Mouse (Mus musculus) neural tube, embryonic 11.5 days (tissue): Measurements from ENCODE around the gene Gpr155. TPM values are rescaled to one million over a fixed set of nuclear protein-coding genes. Genes with fewer than 3 reads are reported as not detected.

Experiments
- ATAC-seq: fragments of 200-750 bp; cut with Nextera tagmentation; 2 replicates; pipeline ENCODE4 v1.8.0; 2017; ENCODE audit warnings: moderate number of reproducible peaks, mild to moderate bottlenecking, moderate TSS enrichment, moderate library complexity; ENCODE audit not compliant: insufficient read depth, low FRiP score, low TSS enrichment
- DNase-seq: peaks from one replicate; pipeline ENCODE4 v3.0.0-alpha.2; 2015; ENCODE audit warnings: low spot score
- H3K27ac ChIP-seq: fragments of 300-500 bp; sonication (generic); 2 replicates; pipeline ENCODE4 v1.5.1; 2014; ENCODE audit warnings: low read depth, mild to moderate bottlenecking, low read length
- H3K27me3 ChIP-seq: fragments of 300-500 bp; sonication (generic); 2 replicates; pipeline ENCODE4 v1.6.1; 2014; ENCODE audit warnings: mild to moderate bottlenecking, low read length, mixed read lengths; ENCODE audit not compliant: control insufficient read depth, insufficient read depth
- H3K36me3 ChIP-seq: fragments of 300-500 bp; sonication (generic); 2 replicates; pipeline ENCODE4 v1.6.1; 2014; ENCODE audit warnings: mild to moderate bottlenecking, low read length, moderate library complexity, mixed read lengths; ENCODE audit not compliant: control insufficient read depth, insufficient read depth
- H3K4me1 ChIP-seq: fragments of 300-500 bp; sonication (generic); 2 replicates; pipeline ENCODE4 v1.6.1; 2014; ENCODE audit warnings: low read length, mixed read lengths; ENCODE audit not compliant: control insufficient read depth, insufficient read depth
- H3K4me2 ChIP-seq: fragments of 300-500 bp; sonication (generic); 2 replicates; pipeline ENCODE4 v1.6.1; 2014; ENCODE audit warnings: low read depth, mild to moderate bottlenecking, moderate library complexity
- H3K4me3 ChIP-seq: fragments of 300-500 bp; sonication (generic); 2 replicates; pipeline ENCODE4 v1.5.1; 2014; ENCODE audit warnings: low read depth, low read length
- H3K9ac ChIP-seq: fragments of 300-500 bp; sonication (generic); 2 replicates; pipeline ENCODE4 v1.6.1; 2014; ENCODE audit warnings: mild to moderate bottlenecking, low read length
- H3K9me3 ChIP-seq: fragments of 300-500 bp; sonication (generic); 2 replicates; pipeline ENCODE4 v1.6.1; 2016; ENCODE audit warnings: low read length; ENCODE audit not compliant: control insufficient read depth
- WGBS: fragments of 180-500 bp; shearing (Covaris S2); extraction: QIAGEN DNeasy Blood & Tissue Kit; methylation state at CpG from one replicate; pipeline ENCODE4 v1.1.7; 2014; 5-methylcytosine and 5-hydroxymethylcytosine counted together
- polyA plus RNA-seq: library from polyadenylated mRNA; unstranded; fragments of >200 nt; fragmentation: Nextera tagmentation; extraction: Ambion mirVana; gene quantifications from 2 replicates; pipeline ENCODE4 v1.2.1, GENCODE M21; 2014

The Gpr155 gene
- polyA plus RNA-seq, 1 experiment from 2014 or later: 5.0 TPM

DNA sequence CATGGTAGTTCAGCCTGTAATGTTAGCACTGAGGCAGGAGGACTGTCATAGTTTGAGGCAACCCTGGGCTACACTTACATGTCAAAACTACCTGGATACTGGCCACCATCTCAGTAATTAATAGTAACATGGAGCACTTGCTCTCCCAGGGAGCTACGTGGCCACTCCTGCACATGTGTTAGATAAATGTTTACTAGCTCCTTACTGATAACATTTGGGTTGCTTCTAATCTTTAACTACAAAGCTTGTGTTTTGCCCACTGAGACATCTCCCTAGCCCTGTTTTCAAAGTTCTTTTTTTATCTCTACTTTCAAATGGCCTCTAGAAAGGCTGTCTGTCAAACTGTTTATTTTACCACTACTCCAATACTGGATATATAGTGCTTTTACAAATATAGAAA is 84.4 kb downstream of the Gpr155 start:
- ATAC-seq: no peak
- no peak overlapping the region for H3K4me2 ChIP-seq
- H3K27me3 ChIP-seq: no peaks in the 10 kb centered on the region
- H3K9ac ChIP-seq: no peak overlapping the region
- 97% methylated on average over 1 of the region's 1 CpGs for WGBS
- H3K9me3 ChIP-seq: no peaks in the 10 kb centered on the region
- no peaks in the 10 kb centered on the region for H3K36me3 ChIP-seq
- no peak overlapping the region for H3K27ac ChIP-seq
- H3K4me1 ChIP-seq: no peaks in the 10 kb centered on the region
- no peak overlapping the region for H3K4me3 ChIP-seq
- DNase-seq: no peak

DNA sequence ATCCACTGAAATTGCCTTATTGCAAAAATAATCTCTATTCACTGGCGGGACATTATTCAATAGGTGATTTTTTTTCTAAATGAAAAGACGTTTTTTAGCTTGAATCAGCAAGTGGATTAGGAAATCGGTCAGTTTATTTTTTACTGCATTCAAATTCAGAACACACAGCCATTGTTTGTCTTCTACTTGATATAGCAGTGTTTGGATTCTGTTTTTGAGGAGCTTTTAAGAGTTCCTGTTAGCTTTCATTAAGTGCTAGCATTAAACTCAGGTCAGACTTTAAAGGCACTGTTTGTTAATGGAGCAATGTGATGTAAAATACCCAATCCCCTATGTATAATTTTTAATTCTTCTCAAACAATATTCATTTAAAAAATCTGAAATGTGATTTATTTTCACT is 87.5 kb downstream of the Gpr155 start:
- ATAC-seq: no peak
- H3K27ac ChIP-seq: no peak overlapping the region
- H3K36me3 ChIP-seq: no peaks in the 10 kb centered on the region; the same call in 1 of the 2 replicates
- no peak for DNase-seq
- H3K4me1 ChIP-seq: no peaks in the 10 kb centered on the region
- no peak overlapping the region for H3K4me3 ChIP-seq
- H3K4me2 ChIP-seq: no peak overlapping the region
- 85% methylated on average over 3 of the region's 3 CpGs for WGBS
- H3K27me3 ChIP-seq: no peaks in the 10 kb centered on the region
- no peaks in the 10 kb centered on the region for H3K9me3 ChIP-seq
- H3K9ac ChIP-seq: no peak overlapping the region

DNA sequence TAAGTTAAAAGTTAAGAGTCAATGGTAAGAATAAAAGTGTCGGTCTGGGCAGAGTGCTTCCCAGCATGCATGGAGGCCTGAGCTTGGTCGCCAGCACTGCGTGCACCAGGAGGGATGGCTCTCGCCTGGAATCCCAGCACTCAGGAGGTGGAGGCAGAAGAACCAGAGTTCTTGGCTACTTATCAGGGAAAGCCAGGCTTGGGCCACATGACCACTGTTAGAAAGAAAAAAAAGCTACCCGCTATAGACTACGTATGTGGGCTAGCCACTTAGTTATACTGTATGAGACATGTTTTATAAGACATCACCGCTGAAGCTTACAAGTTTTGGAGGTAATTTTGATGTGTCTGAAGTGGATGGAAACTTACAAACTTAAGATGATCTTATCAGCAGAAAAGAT is 88.2 kb downstream of the Gpr155 start:
- H3K27ac ChIP-seq: no peak overlapping the region
- H3K4me3 ChIP-seq: no peak overlapping the region
- no peaks in the 10 kb centered on the region for H3K27me3 ChIP-seq
- H3K4me2 ChIP-seq: no peak overlapping the region
- DNase-seq: no peak
- H3K36me3 ChIP-seq: no peaks in the 10 kb centered on the region; the same call in 1 of the 2 replicates
- H3K9me3 ChIP-seq: no peaks in the 10 kb centered on the region
- no peaks in the 10 kb centered on the region for H3K4me1 ChIP-seq
- no peak overlapping the region for H3K9ac ChIP-seq
- no peak for ATAC-seq
- 89% methylated on average over 7 of the region's 7 CpGs for WGBS

GRCm38 (mm10) chr2:73295023-73295422 is 91.3 kb downstream of the Gpr155 start:
- Histone ChIP-seq H3K27me3 (no peaks in the 10 kb centered on the region), H3K27ac (no peak overlapping the region), H3K4me2 (no peak overlapping the region), H3K9me3 (no peaks in the 10 kb centered on the region), H3K4me1 (no peaks in the 10 kb centered on the region), H3K9ac (no peak overlapping the region), H3K36me3 (no peaks in the 10 kb centered on the region; the same call in 1 of the 2 replicates), H3K4me3 (no peak overlapping the region)
- WGBS: 84% methylated on average over 7 of the region's 7 CpGs
- DNase-seq (no peak), ATAC-seq (no peak)

Other genes with a start within 250 kb of the Gpr155 start
- 93.3 and 98.5 TPM in 2 replicates for gene Ola1, start 167.6 kb downstream of the Gpr155 start, polyA plus RNA-seq
- gene Sp9, start 114.6 kb downstream of the Gpr155 start, polyA plus RNA-seq: 1.8 and 2.0 TPM in 2 replicates
- 12.4 and 14.5 TPM in 2 replicates for gene Scrn3, start 74.0 kb downstream of the Gpr155 start, polyA plus RNA-seq
- 21.0 and 23.0 TPM in 2 replicates for gene Cir1, start 73.9 kb downstream of the Gpr155 start, polyA plus RNA-seq
- gene Wipf1, start 143.2 kb upstream of the Gpr155 start, polyA plus RNA-seq: 9.0 and 9.6 TPM in 2 replicates
- 2.0 and 2.4 TPM in 2 replicates for gene Chrna1, start 193.8 kb upstream of the Gpr155 start, polyA plus RNA-seq